Mouse (Mus musculus) testis, postnatal 14 days (tissue): ENCODE measurements around the gene Bloc1s3.
A peak's percentile ranks its signal among the peaks of the same experiment; 100 is the strongest.

Source experiments
- DNase-seq: peaks from one replicate; pipeline ENCODE4 v3.0.0; 2021; ENCODE audit warnings: low spot score

Gene Bloc1s3

GRCm38 (mm10) chr7:19477624-19478384 lies 30.4 kb downstream of the Bloc1s3 start:
- no peak for DNase-seq

GRCm38 (mm10) chr7:19477084-19477483 lies 31.1 kb downstream of the Bloc1s3 start:
- no peak for DNase-seq

- DNase-seq = peak; percentile 79
These were observed 34.2 kb downstream of the Bloc1s3 start for GRCm38 (mm10) chr7:19473875-19474443.

- DNase-seq = no peak
These were observed 35.8 kb downstream of the Bloc1s3 start for GRCm38 (mm10) chr7:19472403-19472802.

- no peak for DNase-seq
These were observed 37.9 kb downstream of the Bloc1s3 start for GRCm38 (mm10) chr7:19470308-19470707.

- no peak for DNase-seq
These were observed 38.8 kb downstream of the Bloc1s3 start for GRCm38 (mm10) chr7:19469404-19469803.

GRCm38 (mm10) chr7:19468279-19468678 lies 39.9 kb downstream of the Bloc1s3 start:
- no peak for DNase-seq

- no peak for DNase-seq
These were observed 40.5 kb downstream of the Bloc1s3 start for GRCm38 (mm10) chr7:19467638-19468037.

GRCm38 (mm10) chr7:19466602-19467145 lies 41.5 kb downstream of the Bloc1s3 start:
- DNase-seq = no peak

GRCm38 (mm10) chr7:19464367-19465307 lies 43.5 kb downstream of the Bloc1s3 start:
- no peak for DNase-seq

- no peak for DNase-seq
These were observed 45.2 kb downstream of the Bloc1s3 start, which contains the start of gene Exoc3l2 for GRCm38 (mm10) chr7:19462884-19463381. Exoc3l2 (plus strand) TSS chr7:19463331.

GRCm38 (mm10) chr7:19462443-19462842 lies 45.7 kb downstream of the Bloc1s3 start:
- no peak for DNase-seq

- peak; percentile 73 for DNase-seq
These were observed 46.7 kb downstream of the Bloc1s3 start for GRCm38 (mm10) chr7:19461488-19461887.

GRCm38 (mm10) chr7:19460500-19460899 lies 47.7 kb downstream of the Bloc1s3 start:
- DNase-seq = no peak

- DNase-seq = no peak
These were observed 48.9 kb downstream of the Bloc1s3 start for GRCm38 (mm10) chr7:19459144-19459870.

GRCm38 (mm10) chr7:19458591-19459111 lies 49.5 kb downstream of the Bloc1s3 start, which contains the start of gene Mark4:
Mark4 (minus strand) TSS chr7:19458821.
- DNase-seq = peak; percentile 83

- peak; percentile 68 for DNase-seq
These were observed 50.1 kb downstream of the Bloc1s3 start for GRCm38 (mm10) chr7:19458072-19458486.

GRCm38 (mm10) chr7:19457414-19458071 lies 50.6 kb downstream of the Bloc1s3 start:
- DNase-seq = no peak

GRCm38 (mm10) chr7:19456628-19457027 lies 51.5 kb downstream of the Bloc1s3 start:
- no peak for DNase-seq

- no peak for DNase-seq
These were observed 52.2 kb downstream of the Bloc1s3 start for GRCm38 (mm10) chr7:19455819-19456495.
